Mouse (Mus musculus): ENCODE data around the gene Sephs1. TPM values are rescaled to one million over a fixed set of nuclear protein-coding genes. Genes with fewer than 3 reads are reported as not detected.

The Sephs1 gene
- total RNA-seq, 4 experiments from 2014 or later: 10.1 to 15.0 (median 12.0) TPM

Other genes with a start within 250 kb of the Sephs1 start
- 10 to 100 TPM; 34.0 to 37.1 (median 35.2) TPM for gene Prpf18, start 229.5 kb upstream of the Sephs1 start, total RNA-seq (2022)
- 1 to 10 TPM; 4.7 to 5.7 (median 5.3) TPM for gene Bend7, start 163.7 kb upstream of the Sephs1 start, total RNA-seq (2022)
- gene Phyh, start 37.5 kb downstream of the Sephs1 start, total RNA-seq (2022): 100 to 1,000 TPM; 845 to 879 (median 862) TPM
- gene Ucma, start 94.6 kb downstream of the Sephs1 start, total RNA-seq (2022): not detected
- under 1 TPM; 0.22 to 0.72 (median 0.39) TPM for gene Mcm10, start 131.2 kb downstream of the Sephs1 start, total RNA-seq (2022)
- gene Optn, start 182.5 kb downstream of the Sephs1 start, total RNA-seq (2022): 100 to 1,000 TPM in 1 of 4 experiments, 10 to 100 TPM in 3; 81.2 to 101 (median 95.0) TPM